Mouse (Mus musculus) thymus, adult 2 months (tissue): ENCODE measurements at regions not wholly inside any gene's neighbourhood (a gene's known extent, or its start where the extent isn't known, plus 50 kb on each side); places are given as distances from the start of the nearest gene placed in this dataset.

ENCODE experiments used
- DNase-seq: peaks from one replicate; pipeline ENCODE4 v3.0.0; 2021
- H3K27ac ChIP-seq: fragments of 200-500 bp; 2 replicates; pipeline ENCODE4 v1.5.1; 2012; ENCODE audit warnings: low read length, control low read depth; ENCODE audit not compliant: control insufficient read depth, insufficient read depth
- H3K27me3 ChIP-seq: fragments of 200-500 bp; 2 replicates; pipeline ENCODE4 v1.6.1; 2012; ENCODE audit warnings: mild to moderate bottlenecking, low read length, moderate library complexity, mixed read lengths; ENCODE audit not compliant: control insufficient read depth, insufficient read depth
- H3K36me3 ChIP-seq: fragments of 200-500 bp; 2 replicates; pipeline ENCODE4 v1.6.1; 2012; ENCODE audit warnings: mild to moderate bottlenecking, low read length, moderate library complexity; ENCODE audit not compliant: control insufficient read depth, insufficient read depth
- H3K4me1 ChIP-seq: fragments of 200-500 bp; replicated peaks from 2 replicates; pipeline ENCODE4 v1.6.1; 2012; ENCODE audit warnings: low read length; ENCODE audit not compliant: control insufficient read depth, insufficient read depth
- H3K4me3 ChIP-seq: fragments of 200-500 bp; 2 replicates; pipeline ENCODE4 v1.5.1; 2012; ENCODE audit warnings: mild to moderate bottlenecking, low read length, control low read depth, moderate library complexity; ENCODE audit not compliant: control insufficient read depth, insufficient read depth
- CTCF ChIP-seq: fragments of 200-500 bp; IDR thresholded peaks from 2 replicates; pipeline ENCODE4 v1.5.1; 2012; ENCODE audit warnings: mild to moderate bottlenecking, control low read depth, low read length, moderate library complexity, borderline replicate concordance; ENCODE audit not compliant: control insufficient read depth, poor library complexity, insufficient read depth; ENCODE audit errors: extremely low read depth
- POLR2A ChIP-seq: fragments of 200-500 bp; IDR thresholded peaks from 2 replicates; pipeline ENCODE4 v1.6.1; 2012; ENCODE audit warnings: mild to moderate bottlenecking, low read length, control low read depth, moderate library complexity; ENCODE audit not compliant: control insufficient read depth, poor library complexity, insufficient read depth; ENCODE audit errors: extremely low read depth
- WGBS: fragments of 180-500 bp; shearing (Covaris S2); methylation state at CpG from one replicate; pipeline ENCODE4 v1.1.7; 2018; 5-methylcytosine and 5-hydroxymethylcytosine counted together

DNA sequence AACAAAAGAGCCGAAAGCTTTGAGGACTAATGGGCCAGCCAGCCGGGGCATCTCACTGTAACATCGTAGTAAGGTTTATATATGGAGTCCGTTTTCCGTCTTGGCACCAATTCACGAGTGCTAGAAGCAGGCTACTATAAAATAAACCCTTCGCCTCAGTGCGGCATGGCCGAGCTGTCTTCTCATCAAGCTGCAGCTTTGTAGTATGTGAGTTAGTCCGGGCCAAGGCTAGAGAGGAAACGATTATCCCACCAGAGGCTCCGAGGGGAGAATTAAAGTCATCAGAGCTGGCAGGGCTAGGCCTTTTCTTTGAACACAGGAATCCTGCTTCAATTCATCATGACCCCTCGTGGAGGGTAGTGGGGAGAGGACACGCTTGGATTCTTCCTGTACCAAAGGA is 138.9 kb upstream of the Arglu1 start:
- H3K4me1 ChIP-seq = no peaks in the 10 kb centered on the region
- H3K4me3 ChIP-seq = no peak overlapping the region
- H3K27me3 ChIP-seq = no peaks in the 10 kb centered on the region
- H3K36me3 ChIP-seq = no peaks in the 10 kb centered on the region
- TF ChIP-seq CTCF = no peak
- no peak for TF ChIP-seq POLR2A
- no peak overlapping the region for H3K27ac ChIP-seq
- no peak for DNase-seq
- 92% methylated on average over 14 of the region's 14 CpGs for WGBS

DNA sequence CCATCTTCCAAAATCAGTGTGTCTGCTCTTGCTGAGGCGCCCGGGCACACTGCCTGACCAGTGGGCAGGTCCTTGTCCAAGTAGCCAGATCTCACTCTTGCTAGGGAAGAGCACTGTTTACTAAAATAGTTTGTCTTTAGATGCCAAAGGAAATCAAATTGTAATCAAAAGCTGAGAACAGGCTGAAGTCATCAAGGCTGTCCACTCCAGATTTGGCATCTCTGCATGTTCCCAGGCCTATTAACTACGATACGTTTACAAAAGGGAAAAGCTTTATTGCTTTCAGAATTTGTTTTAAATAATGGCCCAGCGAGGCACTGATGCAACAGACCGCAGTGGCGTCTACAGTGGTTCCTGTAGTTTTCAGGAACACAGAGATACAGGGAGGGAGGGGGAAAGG is 137.2 kb upstream of the Arglu1 start:
- no peak for DNase-seq
- WGBS = 94% methylated on average over 7 of the region's 7 CpGs
- H3K27me3 ChIP-seq = no peaks in the 10 kb centered on the region
- no peaks in the 10 kb centered on the region for H3K36me3 ChIP-seq
- no peaks in the 10 kb centered on the region for H3K4me1 ChIP-seq
- TF ChIP-seq CTCF = no peak
- TF ChIP-seq POLR2A = no peak
- H3K27ac ChIP-seq = no peak overlapping the region
- no peak overlapping the region for H3K4me3 ChIP-seq

DNA sequence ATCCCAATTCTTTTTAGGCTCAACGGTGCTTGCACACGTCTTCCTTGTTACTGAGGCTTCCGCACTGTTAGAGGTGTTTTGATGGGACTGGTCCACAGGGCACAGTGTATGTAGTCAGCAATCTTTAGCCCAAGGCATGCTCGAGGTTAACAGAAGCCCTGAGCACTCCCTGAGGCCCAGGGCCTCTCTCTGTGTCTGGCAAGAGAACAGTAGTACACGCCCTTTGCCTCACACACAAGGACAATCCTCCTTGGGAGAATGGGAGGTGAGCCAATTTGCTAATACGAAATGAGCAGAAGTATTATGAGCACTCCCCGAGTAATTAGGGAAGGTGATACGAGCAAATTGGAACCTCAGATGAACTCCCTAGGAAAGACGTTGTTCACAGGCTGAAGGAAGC is 136.5 kb upstream of the Arglu1 start:
- no peaks in the 10 kb centered on the region for H3K36me3 ChIP-seq
- DNase-seq = no peak
- H3K4me1 ChIP-seq = no peaks in the 10 kb centered on the region
- H3K27me3 ChIP-seq = no peaks in the 10 kb centered on the region
- no peak for TF ChIP-seq CTCF
- TF ChIP-seq POLR2A = no peak
- H3K27ac ChIP-seq = no peak overlapping the region
- WGBS = 88% methylated on average over 9 of the region's 9 CpGs
- H3K4me3 ChIP-seq = no peak overlapping the region

DNA sequence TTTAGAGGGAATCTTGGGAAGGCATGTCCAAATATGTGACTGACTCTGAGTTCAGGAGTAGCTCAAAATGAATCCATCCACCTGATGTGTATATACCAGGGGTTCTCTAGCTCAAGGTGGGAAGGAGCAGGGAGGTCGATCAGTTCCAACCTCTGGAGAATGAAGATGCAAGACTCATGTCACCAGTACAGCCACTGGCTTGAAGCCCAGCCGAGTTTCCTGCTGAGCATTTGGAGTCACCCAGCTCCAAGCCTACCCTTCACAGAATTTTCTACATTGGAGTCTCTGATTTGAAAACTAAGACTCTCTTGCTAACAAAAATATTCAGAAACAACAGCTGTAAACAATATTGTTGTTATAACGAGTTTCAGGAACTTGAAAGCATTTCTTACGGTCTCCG is 134.6 kb upstream of the Arglu1 start:
- Histone ChIP-seq H3K36me3 (no peaks in the 10 kb centered on the region), H3K27ac (no peak overlapping the region), H3K4me1 (no peaks in the 10 kb centered on the region), H3K4me3 (no peak overlapping the region), H3K27me3 (no peaks in the 10 kb centered on the region)
- TF ChIP-seq POLR2A (no peak), CTCF (no peak)
- 84% methylated on average over 5 of the region's 5 CpGs for WGBS
- no peak for DNase-seq

DNA sequence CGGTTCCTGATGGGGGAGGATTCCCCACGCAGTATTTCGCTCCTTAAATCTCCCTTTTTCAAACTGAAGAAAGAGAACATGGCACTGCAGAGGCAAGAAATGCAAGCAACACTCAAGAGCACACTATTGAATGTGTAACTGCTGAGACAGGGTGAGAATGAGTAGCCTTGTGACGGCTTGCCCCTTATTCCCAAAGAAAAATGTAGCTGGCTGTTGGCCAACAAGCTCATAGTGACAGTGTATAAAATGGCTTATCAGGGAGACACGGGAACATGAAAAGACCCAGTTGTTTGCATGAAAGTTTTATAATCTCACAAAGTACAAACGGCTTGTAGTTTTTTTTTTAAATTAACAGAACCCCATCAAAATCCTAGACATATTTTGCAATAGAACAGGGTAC is 130.8 kb upstream of the Arglu1 start:
- 88% methylated on average over 6 of the region's 6 CpGs for WGBS
- Histone ChIP-seq H3K36me3 (no peaks in the 10 kb centered on the region), H3K4me1 (no peaks in the 10 kb centered on the region), H3K4me3 (no peak overlapping the region), H3K27ac (no peak overlapping the region), H3K27me3 (no peaks in the 10 kb centered on the region)
- no peak for DNase-seq
- TF ChIP-seq POLR2A (no peak), CTCF (no peak)

DNA sequence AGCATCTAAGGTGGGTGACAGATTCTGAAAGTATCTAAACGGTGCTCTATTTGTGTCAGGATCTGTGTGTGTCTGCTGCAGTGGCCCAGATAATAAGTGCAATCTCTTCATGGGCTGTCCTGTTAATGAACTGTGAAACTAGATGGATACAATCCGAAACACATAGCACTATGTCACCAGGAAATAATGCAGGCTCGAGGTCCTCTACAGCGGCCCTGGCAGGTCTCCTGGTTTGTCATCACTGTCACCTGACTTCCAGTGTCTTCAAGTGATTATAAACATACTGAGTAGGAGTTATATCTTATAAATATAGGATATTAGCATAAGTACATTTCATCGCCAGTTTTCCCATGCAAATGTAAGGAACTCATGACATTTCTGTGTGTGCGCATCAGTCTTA is 130.3 kb upstream of the Arglu1 start:
- TF ChIP-seq CTCF = no peak
- no peak overlapping the region for H3K4me3 ChIP-seq
- no peaks in the 10 kb centered on the region for H3K4me1 ChIP-seq
- H3K27me3 ChIP-seq = no peaks in the 10 kb centered on the region
- no peaks in the 10 kb centered on the region for H3K36me3 ChIP-seq
- no peak overlapping the region for H3K27ac ChIP-seq
- no peak for DNase-seq
- 92% methylated on average over 6 of the region's 6 CpGs for WGBS

DNA sequence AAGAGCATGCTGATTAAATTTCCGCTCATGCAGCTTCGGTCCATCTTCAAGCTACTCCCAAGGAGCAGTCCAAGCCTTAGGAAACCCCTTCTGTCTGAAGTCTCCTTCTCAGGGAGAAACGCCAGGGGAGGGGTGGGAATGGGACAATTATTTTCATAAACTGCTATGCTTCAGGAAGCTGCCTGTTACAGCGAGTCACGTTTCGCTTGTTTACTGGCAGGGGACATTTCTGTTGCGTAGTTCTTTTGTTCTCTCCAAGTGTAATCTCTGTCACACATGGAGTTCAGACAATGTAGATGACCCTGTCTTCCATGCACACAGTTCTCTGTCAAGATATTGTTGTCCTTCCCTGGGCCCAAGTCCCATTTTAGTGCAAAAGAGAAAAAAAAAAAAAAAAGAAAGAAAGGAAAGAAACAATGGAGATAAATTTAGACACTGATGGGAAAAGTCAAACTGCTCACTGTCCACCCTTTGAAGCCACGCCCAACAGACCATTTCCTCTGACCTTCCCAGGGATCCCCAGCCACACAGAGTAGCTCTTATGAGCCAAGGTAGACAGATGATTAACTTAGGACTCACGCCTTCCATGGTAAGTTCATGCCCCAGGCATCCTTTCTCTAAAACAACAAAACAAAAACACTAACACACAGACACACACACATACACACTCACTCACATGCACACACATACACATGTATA is 129.1 kb upstream of the Arglu1 start:
- Histone ChIP-seq H3K36me3 (no peaks in the 10 kb centered on the region), H3K27me3 (no peaks in the 10 kb centered on the region), H3K4me1 (no peaks in the 10 kb centered on the region), H3K4me3 (no peak overlapping the region), H3K27ac (no peak overlapping the region)
- TF ChIP-seq CTCF (no peak), POLR2A (no peak)
- DNase-seq = no peak
- WGBS = 89% methylated on average over 9 of the region's 9 CpGs
